Mouse (Mus musculus) testis, adult 2 months (tissue): Measurements from ENCODE around the gene St6galnac3.

ENCODE experiments used
- CTCF ChIP-seq: fragments of 200-500 bp; IDR thresholded peaks from 2 replicates; pipeline ENCODE4 v1.5.1; 2012; ENCODE audit warnings: low read depth, mild to moderate bottlenecking, inconsistent platforms, low read length, moderate library complexity; ENCODE audit not compliant: control insufficient read depth, insufficient read depth, insufficient replicate concordance
- POLR2A ChIP-seq: fragments of 200-500 bp; IDR thresholded peaks from 2 replicates; pipeline ENCODE4 v1.6.1; 2012; ENCODE audit warnings: low read depth, mild to moderate bottlenecking, inconsistent platforms, low read length, moderate library complexity; ENCODE audit not compliant: control insufficient read depth

DNA sequence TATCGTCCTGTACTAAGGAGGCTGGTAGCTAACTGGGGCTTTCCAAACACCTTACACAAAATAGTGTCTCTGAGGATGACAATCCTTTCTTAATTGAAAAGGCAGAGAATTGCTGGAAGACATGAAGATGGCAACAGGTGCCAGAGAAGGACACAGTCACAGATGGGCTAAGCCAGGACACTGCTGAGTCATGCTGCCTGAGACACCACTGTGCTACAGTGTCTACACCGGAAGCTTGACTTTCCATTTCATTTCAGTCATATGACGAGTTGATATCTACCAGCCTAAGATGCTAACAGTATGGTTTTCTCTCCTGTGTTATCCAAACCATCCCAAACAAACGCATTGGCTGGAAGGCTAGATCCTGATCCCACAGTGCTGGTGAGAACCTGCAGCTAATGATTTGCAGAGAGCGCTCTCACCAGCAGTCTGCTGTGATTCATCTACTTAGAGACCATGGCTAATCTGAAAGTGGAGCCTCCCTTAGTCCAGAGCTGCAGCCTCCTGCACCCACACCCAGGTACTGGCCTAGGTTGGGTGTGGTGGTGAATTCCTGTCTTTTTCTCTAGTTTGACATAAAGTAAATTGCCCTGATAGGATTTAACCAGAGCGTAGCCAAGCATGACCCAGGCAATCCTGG is 433.4 kb downstream of the St6galnac3 start:
- TF ChIP-seq CTCF (no peak), POLR2A (no peak)
